Mouse (Mus musculus): Measurements from ENCODE around the gene Polrmt.
"Not testable (repeated sequence)": the region's sequence is repeated elsewhere in the genome, so short reads cannot be mapped to it uniquely, and the experiment has no call there.

The Polrmt gene

DNA sequence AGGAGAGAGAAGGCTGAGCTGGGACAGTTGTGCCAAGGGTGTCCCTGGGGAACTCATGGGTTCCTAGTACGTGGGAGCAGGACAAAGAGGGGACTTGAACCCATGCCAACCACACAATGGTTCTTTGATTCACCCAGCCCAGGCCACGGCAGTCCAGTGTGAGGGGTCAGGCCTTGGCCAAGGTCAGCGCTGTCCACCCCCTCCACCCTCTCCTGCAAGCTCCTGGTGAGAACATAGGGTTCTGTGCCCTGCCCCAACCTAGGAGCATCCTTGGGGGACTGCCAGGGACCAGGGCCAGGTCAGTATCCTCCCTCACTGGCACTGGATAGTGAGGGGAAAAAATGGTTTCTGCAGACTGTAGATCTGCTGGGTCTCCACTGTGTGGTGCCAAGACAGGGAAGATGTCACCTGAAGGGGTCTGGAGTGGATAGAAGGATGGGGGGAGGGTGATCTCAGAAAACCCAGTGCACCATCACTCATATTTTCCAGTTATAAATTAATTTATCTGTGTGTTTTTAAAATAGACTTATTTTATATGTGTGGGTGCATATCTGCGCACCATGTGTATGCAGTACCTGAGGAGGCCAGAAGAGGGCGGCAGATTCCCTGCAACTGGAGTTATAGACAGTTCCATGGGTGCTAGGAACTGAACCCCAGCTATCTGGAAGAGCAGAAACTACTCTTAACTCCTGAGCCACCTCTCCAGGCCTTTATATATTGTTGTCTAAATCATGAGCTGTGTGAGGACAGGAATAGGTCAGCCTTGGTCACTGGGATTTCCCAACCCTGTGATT, 28.3 kb upstream of the Polrmt start:
- DNase-seq (ENCODE audit: low spot score) = no peak

DNA sequence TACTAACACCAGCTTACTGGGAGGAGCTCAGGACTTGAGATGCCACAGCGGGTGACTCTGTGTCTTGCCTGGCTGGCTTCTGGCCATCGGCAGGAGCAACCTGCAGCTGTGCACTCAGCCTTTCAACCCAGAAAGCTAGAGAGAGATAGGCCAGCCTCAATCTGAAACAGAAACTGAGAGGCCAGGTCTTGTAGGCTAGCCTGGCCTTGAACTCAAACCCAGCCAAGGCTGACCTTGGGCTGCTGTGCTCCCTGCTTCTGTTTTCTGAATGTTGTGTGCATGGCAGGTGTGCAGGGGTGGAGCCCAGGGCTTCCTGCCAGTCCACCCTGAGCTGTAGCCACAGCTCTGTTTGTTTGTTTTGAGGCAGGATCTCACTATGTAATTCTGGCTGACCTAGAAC, 26.8 kb upstream of the Polrmt start:
- DNase-seq (ENCODE audit: low spot score) = no peak

DNA sequence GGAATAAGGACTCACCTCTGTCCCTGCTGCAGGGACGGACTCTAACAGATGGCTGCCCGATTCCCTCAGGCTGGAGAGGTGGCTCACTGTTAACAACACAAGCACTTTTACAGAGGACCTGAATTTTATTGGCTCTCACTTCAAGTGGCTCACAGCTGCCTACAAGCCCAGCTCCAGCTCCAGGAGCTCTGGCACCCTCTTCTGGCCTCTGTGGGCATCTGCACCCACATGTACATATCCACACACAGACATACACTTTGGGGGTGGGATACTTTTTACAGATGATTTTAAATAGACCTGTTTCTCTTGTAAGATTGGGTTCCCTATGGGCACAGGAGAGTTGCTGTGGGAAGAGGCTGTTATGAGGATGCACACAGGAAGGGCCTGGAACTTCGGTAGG, 25.9 kb upstream of the Polrmt start:
- no peak for DNase-seq (ENCODE audit: low spot score)

DNA sequence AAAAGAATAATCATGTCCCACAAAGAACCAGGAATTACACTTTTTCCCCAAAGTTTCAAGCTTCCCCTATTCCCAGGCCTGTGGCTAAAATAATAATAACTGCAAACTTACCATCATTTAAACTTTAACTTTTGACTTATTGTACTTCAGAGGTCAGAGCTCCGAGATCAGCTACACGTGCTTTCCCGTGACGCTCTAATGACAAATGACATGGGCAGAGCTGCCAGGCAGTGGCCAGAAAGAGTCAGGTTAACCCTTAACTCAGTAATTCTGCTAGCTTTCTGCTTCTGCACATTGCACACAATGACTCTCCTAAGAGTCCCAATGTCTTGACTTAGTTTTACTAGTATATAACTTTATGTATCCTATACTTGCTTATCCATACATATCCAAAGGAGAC, 22.9 kb upstream of the Polrmt start:
- no peak for DNase-seq (ENCODE audit: low spot score)

DNA sequence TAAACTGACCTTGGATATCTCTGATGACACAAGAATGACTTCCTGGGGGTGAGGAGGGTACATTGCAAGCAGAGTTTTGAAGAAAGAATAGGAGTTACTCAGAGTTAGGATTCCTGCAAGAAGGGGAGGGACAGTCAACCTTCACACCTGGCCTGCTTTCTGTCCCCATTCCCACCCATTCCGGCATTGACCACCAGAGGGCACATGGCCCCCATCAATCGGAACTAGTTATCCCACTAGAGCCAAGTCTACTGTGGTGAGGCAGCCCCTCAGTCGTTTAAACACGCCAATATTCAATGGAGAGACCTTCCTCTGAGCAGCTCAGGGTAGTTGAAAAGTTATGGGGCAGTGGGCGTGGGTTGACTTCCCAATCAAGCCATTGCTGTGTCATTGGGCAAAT, 22.0 kb upstream of the Polrmt start:
- DNase-seq (ENCODE audit: low spot score) = peak; percentile 63

DNA sequence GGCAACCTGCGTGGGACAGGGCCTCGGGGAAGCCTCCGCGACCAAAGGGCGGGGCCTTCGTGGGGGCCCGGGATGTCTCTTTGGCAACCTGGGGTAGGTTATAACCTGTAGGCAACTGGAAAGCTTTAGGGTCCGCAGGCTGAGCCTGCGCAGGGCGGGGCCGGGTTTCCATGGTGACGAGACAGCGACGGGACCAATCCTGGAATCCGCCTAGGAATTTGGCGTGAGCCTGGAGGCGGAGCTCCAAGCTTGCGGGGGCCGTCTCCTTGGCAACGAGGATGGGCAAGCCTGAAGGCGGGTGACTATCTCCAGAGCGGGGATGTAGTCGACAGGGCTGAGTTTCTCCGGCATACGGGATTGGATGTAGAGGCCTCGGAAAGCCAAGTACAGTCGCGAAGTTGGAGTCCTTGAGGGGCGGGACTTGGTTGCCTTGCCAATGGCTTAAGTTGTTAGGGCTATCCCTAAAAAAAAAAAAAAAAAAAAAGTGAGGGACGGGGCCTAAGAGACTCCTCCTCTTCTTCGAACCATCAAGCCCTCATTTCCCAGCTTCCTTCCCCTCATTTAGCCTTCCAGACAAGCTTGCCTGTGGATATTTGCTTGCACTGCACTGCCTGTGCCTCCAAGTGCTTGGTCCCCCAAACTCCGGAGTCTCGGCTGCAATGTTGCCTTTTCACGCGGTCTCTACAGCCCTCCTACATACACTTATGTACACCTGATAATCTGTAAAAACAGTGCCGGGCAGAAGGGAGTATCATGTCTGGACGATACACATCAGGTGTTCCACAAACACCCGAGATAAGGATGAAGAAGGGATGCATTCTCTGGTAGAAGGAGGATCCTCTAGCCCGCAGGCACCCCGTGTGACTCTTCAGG, 21.2 kb upstream of the Polrmt start:
- peak; percentile 71 for DNase-seq (ENCODE audit: low spot score)

DNA sequence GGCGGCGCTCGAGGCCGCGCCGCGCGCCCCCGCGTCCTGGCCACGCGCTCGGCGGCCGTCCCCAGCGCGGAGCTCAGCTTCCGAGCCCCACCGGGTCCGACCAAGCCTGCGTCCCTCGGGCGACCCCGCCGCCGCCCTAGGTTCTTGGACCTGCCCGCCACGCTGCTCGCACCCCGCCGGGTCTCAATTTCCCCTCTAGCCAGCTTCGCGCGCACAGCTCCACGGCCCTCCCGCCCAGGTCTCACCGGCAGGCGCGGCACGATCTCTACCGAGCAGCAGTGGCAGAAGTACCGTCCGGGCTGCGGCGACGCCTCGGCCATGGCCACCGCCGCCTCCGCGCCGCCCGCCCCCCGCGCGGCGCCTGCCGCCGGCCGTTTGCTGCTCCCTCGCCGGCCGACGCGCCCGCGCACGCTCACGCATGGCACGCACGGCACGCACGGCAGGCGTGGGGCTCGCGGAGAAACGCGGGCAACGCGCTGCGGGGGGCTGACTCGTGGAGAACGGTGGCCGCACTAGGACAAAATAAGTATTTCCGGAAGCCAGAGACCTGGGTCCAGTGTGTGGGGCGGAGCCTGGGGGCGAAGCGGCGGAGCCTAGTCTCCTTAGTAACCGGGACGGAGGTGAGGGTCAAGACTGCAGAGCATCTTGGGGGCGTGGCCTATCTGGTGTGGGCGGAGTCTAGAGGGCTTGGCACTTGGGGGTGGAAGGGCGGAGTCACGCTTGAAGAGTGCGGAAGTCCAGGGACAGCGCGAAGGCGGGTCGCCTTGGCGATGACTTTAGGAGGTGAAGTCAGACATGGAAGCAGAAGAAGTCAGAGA, 20.3 kb upstream of the Polrmt start, which contains the start of gene Rnf126:
TSS of gene Rnf126 (minus strand) at position 445 of the 818 bp plus-strand sequence.
- DNase-seq (ENCODE audit: low spot score) = peak; percentile 100

DNA sequence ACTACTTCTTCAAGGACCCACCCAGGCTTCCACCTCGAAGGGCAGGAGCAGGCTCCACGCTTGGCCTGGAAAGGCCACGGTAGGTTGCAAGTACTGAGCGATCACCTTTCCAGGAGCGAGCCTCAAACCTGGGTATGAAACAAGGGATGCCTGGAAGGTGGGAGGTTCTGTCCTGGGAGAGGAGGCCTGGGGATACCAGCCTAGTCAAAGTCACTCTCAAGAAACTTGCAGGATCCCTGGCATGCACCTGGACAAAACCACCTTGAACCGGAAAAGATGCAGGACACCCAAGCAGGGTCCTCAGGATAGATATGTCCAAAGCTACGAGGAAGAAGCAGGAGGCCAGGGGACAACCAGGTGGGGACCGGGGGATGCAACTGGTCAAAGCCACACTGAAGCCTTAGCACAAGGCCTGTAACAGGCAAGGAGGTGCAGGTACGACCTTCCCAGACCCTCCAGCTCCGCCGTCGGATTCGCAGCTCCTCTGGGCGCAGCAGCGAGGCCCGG, 19.7 kb upstream of the Polrmt start:
- no peak for DNase-seq (ENCODE audit: low spot score)

DNA sequence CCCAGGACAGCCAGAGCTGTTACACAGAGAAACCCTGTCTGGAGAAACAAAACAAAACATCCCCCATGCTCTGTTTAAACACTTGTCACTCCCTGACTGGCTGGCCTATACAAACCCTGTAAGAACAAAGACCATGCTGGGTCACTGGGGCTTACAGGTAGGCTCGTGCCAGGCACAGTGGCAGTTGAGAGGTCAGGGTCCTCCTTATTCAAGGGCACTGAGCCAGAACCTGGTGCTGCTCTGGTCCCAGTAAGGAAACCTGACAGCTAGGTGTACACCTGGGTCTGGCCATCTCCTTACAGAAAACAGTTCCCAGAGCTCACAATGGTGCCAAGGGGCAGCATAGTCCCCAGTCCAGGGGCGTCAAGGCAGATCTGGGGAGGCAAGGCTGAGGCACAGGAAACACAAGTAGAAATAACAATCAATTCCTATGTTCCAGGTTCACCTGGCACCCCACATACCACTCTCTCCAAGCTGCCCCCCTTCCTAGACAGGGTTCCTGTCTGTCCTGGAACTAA, 18.9 kb upstream of the Polrmt start:
- no peak for DNase-seq (ENCODE audit: low spot score)

DNA sequence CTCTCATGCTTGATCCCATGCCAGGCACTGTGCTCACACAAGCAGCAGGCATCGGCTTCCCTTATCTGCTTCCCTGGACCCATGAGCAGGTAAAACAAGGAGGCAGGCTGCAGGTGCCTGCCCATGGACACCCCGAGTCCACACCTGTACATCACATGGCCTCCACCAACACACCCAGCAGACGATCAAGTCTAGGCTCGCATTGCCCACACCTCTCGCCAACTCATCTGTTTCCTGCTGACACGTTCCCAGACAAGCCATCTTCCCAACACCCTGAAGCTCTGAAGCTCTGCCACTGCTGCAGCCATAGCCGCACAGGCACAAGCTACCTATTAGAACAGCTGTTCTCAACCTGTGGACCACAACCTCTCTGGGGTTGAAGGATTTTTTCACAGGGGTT, 17.9 kb upstream of the Polrmt start:
- DNase-seq (ENCODE audit: low spot score) = no peak

DNA sequence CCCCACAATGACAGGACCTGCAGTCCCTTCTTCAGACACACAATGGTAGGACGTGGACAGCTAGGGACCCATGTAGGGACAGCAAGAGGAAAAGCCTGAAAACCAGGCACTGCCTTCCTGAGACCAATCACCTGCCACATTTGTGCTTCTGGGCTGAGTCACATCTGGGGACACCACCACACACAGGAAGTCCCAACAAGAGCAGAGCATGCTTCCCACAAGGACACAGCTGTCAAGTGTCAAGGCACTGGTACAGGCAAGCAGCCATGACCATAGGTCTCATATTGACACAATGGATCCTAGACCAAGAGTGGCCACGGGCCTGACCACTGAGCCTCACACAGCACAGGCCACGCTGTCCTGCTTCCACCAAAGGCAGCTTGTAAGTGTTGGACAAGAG, 16.5 kb upstream of the Polrmt start:
- DNase-seq (ENCODE audit: low spot score) = no peak

DNA sequence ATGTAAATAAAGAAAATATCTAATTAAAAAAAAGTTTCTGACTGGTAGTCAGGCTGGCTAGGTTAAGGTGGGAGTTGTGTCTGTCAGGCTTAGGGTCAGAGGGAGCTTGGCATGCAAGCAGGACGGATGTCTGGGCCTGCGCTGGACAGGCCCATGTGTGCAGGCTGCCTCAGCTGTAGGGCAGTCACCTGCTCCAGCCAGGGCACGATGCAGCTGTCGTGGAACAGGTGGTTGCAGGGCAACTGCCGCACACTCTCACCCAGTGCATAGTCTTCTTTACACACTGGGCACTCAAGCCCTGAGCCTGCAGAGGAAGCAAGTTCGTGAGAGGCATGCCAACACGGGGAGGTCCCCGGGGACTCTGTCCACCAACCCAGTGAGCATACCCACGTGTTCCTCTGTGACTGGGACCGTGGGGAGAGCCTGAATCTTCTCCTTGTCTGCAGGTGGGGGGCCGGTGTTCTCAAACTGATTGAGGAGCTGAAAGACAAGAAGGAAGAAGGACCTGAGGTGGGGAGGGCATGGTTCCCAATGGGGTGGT, 14.3 kb upstream of the Polrmt start:
- no peak for DNase-seq (ENCODE audit: low spot score)

DNA sequence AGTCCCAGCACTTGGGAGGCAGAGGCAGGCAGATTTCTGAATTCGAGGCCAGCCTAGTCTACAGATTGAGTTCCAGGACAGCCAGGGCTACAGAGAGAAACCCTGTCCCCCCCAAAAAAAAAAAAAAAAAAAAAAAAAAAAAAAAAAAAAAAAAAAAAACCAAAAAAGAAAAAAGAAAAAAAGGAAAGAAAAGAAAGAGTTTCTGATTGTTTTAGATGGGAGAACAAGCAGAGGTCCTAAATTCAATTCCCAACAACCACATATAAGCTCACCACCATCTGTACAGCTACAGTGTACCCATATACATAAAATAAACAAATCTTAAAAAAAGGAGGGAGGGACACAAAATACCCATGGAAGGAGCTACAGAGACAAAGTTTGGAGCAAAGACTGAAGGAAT, 13.3 kb upstream of the Polrmt start:
- not testable (repeated sequence) for DNase-seq (ENCODE audit: low spot score)

DNA sequence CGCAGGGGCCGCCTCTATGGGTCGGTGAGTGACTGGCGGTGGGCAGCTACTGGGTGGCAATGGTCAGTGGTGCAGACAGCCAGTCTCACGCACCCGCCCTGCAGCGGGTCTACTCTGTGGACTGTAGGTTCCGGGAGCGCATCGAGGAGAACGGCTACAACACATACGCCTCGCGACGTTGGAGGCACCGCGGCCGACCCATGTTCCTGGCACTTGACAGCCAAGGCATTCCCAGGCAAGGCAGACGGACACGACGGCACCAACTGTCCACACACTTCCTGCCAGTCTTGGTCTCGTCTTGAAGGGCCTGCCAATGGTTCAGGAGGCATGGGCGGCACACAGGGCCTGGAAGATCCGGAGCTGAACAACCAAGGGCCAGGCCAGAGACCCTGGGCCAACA, 10.3 kb upstream of the Polrmt start:
- DNase-seq (ENCODE audit: low spot score) = no peak

DNA sequence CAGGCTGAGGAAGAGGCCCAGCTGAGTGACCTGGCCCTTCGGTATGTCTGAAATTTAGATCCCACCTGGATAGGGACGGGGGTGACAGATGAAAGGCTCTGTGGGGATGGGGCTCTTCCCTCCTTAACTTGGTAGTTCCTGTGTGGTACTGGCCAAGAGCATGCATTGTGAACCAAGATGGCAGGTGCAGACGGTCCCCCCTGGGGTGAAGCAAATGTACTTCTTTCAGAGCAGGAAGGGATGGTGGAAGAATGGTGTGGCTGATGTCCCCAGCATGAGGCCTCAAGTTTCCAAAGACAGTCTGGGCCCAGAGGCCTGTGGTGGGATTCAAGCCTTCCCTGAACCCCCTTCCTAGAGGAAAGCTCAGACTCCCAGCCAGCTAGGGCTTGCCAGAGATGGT, 9.5 kb upstream of the Polrmt start:
- no peak for DNase-seq (ENCODE audit: low spot score)

DNA sequence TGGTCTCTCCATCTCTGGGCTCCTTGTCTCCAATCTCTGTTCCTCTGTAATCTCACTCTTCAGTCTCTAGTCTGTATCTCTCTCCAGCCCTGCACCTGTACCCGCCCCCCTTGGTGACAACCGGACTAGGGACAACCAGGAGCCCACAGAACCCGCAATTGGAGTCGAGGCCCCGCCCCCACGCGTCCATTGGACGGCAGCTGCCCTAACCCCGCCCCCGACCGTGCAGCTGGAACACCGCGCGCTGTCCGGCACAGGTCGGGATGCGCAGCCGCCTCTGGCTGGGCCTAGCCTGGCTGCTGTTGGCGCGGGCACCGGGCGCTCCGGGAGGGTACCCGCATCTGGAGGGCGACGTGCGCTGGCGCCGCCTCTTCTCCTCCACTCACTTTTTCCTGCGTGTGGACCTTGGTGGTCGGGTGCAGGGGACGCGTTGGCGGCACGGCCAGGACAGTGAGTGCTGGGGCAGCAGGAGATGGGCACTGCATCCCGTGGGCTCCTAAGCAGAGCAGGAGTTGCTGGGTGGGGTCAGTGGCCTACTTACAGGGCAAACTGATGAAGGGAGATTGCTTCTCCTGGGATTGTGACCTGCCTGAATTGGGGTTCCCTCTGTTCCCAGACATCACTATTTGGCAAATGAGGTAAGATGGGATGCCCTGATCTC, 8.6 kb upstream of the Polrmt start, which contains the start of gene Fgf22:
TSS of gene Fgf22 (plus strand) at position 221 of the 661 bp plus-strand sequence.
- DNase-seq (ENCODE audit: low spot score) = peak; percentile 49

DNA sequence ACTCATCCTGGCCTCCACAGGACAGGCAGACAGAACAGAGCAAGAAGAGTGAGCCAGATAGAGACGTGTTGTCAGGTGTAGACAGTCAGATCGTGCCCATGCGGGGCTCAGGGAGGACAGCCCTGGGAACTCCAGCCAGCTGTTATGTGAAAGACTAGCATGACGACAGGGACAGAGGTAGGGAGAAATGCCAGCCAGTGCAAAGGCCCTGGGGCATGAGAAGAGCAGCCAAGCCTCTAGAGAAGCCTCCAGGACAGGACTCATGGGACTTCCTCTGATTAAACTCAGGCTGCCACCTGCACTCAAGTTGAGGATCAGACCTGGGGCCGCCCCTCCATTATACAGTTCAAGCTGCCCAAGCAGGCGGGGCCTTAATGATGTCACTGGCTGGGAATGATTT, 2.1 kb upstream of the Polrmt start:
- no peak for DNase-seq (ENCODE audit: low spot score)

DNA sequence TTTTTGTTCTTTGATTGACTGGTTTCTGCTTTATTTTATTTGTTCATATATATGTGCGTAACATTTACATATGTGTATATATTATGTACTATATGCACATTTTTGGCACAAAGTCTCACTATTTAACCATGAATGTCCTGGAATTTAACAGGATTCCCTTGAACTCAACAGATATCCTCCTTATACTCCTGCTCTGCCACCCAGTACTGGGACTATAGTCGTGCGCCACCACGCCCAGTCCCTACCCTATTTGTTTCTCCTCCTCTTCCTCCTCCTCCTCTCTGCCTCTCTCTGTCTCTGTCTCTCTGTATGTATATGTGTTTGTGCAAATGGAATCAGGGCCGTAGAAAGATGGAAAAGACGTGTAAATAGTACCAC, 382 bp upstream of the Polrmt start:
- no peak for DNase-seq (ENCODE audit: low spot score)

DNA sequence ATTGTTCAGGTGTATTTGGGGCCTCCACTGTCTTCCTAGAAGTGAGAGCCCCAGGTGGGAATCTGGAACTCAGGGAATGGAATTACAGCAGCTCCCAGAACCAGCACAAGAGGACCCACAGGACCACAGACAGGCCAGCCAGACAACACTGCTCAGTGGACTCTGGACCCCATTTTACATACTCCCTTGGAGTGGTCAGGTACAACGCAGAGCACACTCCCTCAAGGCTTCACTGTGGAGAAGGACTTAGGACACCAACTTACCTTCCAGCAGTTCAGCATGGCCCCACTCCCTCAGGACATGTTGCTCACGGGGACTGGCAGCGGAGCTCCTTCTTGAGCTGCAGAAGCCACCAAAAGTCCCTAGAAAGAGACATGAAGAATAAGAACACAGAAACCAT, 970 bp downstream of the Polrmt start:
- no peak for DNase-seq (ENCODE audit: low spot score)

DNA sequence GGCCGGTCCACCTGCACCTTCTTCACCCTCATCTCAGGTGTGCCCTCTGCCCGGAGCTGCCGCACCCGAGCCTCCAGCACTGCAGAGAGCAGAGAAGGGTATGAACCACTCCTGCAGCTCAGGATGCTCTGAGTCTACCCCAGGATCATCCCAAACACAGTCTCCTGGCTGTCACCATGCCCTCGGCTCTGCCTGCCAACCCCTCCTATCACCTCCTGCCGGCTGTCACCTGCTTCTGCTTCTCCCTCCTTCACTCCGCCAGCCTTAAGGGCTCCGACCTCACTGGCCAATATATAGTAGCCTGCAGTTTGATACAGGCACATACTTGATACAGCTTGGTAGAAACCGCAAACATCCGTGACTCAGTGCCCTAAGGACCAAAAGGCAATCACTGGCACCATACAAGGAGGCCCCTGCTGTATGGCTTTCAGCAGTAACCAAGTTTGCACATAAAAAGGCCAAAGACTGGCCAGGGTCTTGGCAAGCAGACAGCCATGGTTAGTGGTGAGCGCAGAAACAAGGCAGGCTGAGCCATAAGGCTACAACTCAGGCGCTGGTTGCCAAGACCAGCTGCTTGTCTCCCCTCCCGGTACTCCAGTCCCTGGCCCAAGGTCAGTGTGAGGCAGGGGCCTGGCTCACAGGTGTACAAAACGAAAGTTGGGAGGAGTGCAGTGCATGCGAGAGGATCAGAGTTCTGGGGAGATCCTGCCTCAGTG, 2.6 kb downstream of the Polrmt start:
- no peak for DNase-seq (ENCODE audit: low spot score)

Data from c-Kit-positive CD71-positive TER-119-positive erythroid progenitor cells, embryonic 14.5 days (primary cell).